Mouse (Mus musculus) lung, embryonic 14.5 days (tissue): Measurements from ENCODE around the gene Asb16. TPM values are rescaled to one million over a fixed set of nuclear protein-coding genes. Genes with fewer than 3 reads are reported as not detected.

ENCODE experiments used
- ATAC-seq: fragments of 200-750 bp; cut with Nextera tagmentation; 2 replicates; pipeline ENCODE4 v1.8.0; 2017; ENCODE audit warnings: mild to moderate bottlenecking, moderate TSS enrichment, moderate library complexity; ENCODE audit not compliant: insufficient read depth
- DNase-seq: peaks from one replicate; pipeline ENCODE4 v3.0.0-alpha.2; 2015
- H3K27ac ChIP-seq: fragments of 300-500 bp; sonication (generic); 2 replicates; pipeline ENCODE4 v1.5.1; 2014; ENCODE audit warnings: low read depth, mild to moderate bottlenecking, moderate library complexity
- H3K27me3 ChIP-seq: fragments of 300-500 bp; sonication (generic); 2 replicates; pipeline ENCODE4 v1.6.1; 2014; ENCODE audit warnings: low read length, control low read depth; ENCODE audit not compliant: insufficient read depth
- H3K36me3 ChIP-seq: fragments of 300-500 bp; sonication (generic); 2 replicates; pipeline ENCODE4 v1.6.1; 2014; ENCODE audit warnings: control low read depth; ENCODE audit not compliant: insufficient read depth
- H3K4me1 ChIP-seq: fragments of 300-500 bp; sonication (generic); 2 replicates; pipeline ENCODE4 v1.6.1; 2014; ENCODE audit warnings: antibody characterized with exemption, control low read depth; ENCODE audit not compliant: insufficient read depth
- H3K4me2 ChIP-seq: fragments of 300-500 bp; sonication (generic); 2 replicates; pipeline ENCODE4 v1.6.1; 2014; ENCODE audit warnings: mild to moderate bottlenecking
- H3K4me3 ChIP-seq: fragments of 300-500 bp; sonication (generic); 2 replicates; pipeline ENCODE4 v1.5.1; 2014; ENCODE audit warnings: low read depth, low read length
- H3K9ac ChIP-seq: fragments of 300-500 bp; sonication (generic); 2 replicates; pipeline ENCODE4 v1.6.1; 2014
- H3K9me3 ChIP-seq: fragments of 300-500 bp; sonication (generic); 2 replicates; pipeline ENCODE4 v1.6.1; 2016; ENCODE audit warnings: low read depth, low read length, control low read depth
- CTCF ChIP-seq: IDR thresholded peaks from 2 replicates; pipeline ENCODE4 v1.5.1; 2016; ENCODE audit warnings: antibody characterized with exemption, low read depth
- WGBS: fragments of 180-500 bp; shearing (Covaris S2); extraction: QIAGEN DNeasy Blood & Tissue Kit; methylation state at CpG from one replicate; pipeline ENCODE4 v1.1.7; 2014; 5-methylcytosine and 5-hydroxymethylcytosine counted together
- polyA plus RNA-seq: library from polyadenylated mRNA; unstranded; fragments of >200 nt; fragmentation: Nextera tagmentation; extraction: Ambion mirVana; gene quantifications from 2 replicates; pipeline ENCODE4 v1.2.1, GENCODE M21; 2014

Asb16 gene
- polyA plus RNA-seq, 1 experiment from 2014 or later, result 0.08 TPM

DNA sequence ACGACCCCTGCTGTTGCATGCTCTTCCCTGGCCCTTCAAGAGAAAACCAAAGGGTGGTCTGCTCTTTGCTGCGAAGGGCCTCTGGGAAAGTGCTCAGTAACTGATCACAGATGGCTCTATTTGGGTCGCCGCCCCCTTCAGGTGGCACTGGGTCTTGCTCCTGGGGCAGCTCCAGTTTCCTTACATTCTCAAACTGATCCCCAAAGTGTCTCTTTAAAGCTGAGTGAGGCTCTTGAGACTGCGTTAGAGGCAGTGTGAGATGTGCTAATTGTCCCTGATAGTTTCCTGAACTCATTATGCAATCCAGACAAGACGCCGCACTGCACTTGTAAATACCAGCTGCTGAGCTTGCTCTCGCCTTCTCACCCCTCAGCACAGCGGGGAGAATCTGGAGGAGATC lies 11.0 kb upstream of the Asb16 start:
- no peaks in the 10 kb centered on the region for H3K27me3 ChIP-seq
- WGBS, result 41% methylated on average over 9 of the region's 9 CpGs
- H3K4me3 ChIP-seq, result no peak overlapping the region
- H3K36me3 ChIP-seq, result peaks cover 82% of the 10 kb centered on the region
- H3K27ac ChIP-seq, result no peak overlapping the region
- no peaks in the 10 kb centered on the region for H3K9me3 ChIP-seq
- no peak overlapping the region; the same call in 1 of the 2 replicates for H3K9ac ChIP-seq
- H3K4me2 ChIP-seq, result no peak overlapping the region
- ATAC-seq, result no peak
- DNase-seq, result peak; percentile 51
- H3K4me1 ChIP-seq, result no peaks in the 10 kb centered on the region
- TF ChIP-seq CTCF, result peak; percentile 57

GRCm38 (mm10) chr11:102258095-102258494 lies 10.4 kb upstream of the Asb16 start:
- H3K4me1 ChIP-seq, result no peaks in the 10 kb centered on the region
- H3K36me3 ChIP-seq, result peaks cover 81% of the 10 kb centered on the region
- no peaks in the 10 kb centered on the region for H3K27me3 ChIP-seq
- no peaks in the 10 kb centered on the region for H3K9me3 ChIP-seq
- no peak overlapping the region for H3K27ac ChIP-seq
- no peak overlapping the region for H3K4me3 ChIP-seq
- DNase-seq, result no peak
- ATAC-seq, result no peak
- WGBS, result 70% methylated on average over 6 of the region's 6 CpGs
- no peak overlapping the region for H3K9ac ChIP-seq
- TF ChIP-seq CTCF, result no peak
- no peak overlapping the region for H3K4me2 ChIP-seq

DNA sequence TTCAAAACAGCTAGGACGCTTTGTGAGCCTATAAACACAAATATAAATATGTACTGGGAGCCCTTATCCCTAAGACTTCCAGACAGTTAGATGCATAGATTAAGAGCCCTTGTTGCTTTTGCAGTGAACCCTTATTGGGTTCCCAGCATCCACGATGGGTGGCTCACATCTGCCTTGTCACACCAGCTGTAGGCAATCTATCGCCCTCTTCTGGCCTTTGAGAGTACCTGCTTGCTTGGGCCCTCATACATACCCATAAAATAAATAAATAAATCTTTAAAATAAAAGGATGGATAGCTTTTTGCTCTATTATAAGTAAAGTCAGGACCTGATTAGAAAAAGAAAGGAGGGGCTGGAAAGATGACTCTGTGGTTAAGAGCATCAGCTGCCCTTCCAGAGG lies 10.0 kb upstream of the Asb16 start:
- no peak overlapping the region for H3K4me2 ChIP-seq
- H3K27me3 ChIP-seq, result no peaks in the 10 kb centered on the region
- DNase-seq (peak; percentile 42), ATAC-seq (no peak)
- H3K4me3 ChIP-seq, result no peak overlapping the region
- no peaks in the 10 kb centered on the region for H3K4me1 ChIP-seq
- H3K36me3 ChIP-seq, result peaks cover 85% of the 10 kb centered on the region
- H3K27ac ChIP-seq, result no peak overlapping the region
- WGBS, result 83% methylated on average over 3 of the region's 3 CpGs
- TF ChIP-seq CTCF, result peak; percentile 28
- no peak overlapping the region for H3K9ac ChIP-seq
- H3K9me3 ChIP-seq, result no peaks in the 10 kb centered on the region

DNA sequence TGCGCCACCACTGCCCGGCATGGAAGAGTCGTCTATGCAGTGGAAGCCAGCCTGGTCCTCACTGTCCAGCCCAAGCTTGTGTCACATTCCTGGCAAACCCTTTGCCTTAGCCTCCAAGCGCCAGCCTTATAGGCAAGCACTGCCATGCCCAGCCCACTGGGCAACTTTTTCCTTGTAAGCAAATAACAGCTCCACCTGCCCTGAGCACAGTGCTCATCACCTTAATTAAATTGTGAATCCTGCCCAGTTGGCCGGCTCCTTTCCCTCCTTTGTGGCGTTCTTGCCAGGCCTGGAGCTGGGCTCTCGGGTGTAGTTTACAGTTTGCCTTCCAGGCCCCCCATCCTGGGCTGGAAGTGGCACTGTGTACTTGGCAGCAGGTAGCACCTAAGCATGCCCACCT lies 5.3 kb upstream of the Asb16 start:
- no peaks in the 10 kb centered on the region for H3K27me3 ChIP-seq
- no peaks in the 10 kb centered on the region for H3K9me3 ChIP-seq
- H3K36me3 ChIP-seq, result peaks cover 52% of the 10 kb centered on the region
- no peak for TF ChIP-seq CTCF
- ATAC-seq (no peak), DNase-seq (no peak)
- H3K4me1 ChIP-seq, result no peaks in the 10 kb centered on the region
- no peak overlapping the region for H3K9ac ChIP-seq
- WGBS, result 94% methylated on average over 7 of the region's 7 CpGs
- H3K27ac ChIP-seq, result no peak overlapping the region
- H3K4me2 ChIP-seq, result no peak overlapping the region
- no peak overlapping the region for H3K4me3 ChIP-seq

GRCm38 (mm10) chr11:102265816-102266215 lies 2.7 kb upstream of the Asb16 start:
- H3K27ac ChIP-seq, result no peak overlapping the region
- 56% methylated on average over 14 of the region's 14 CpGs for WGBS
- H3K4me2 ChIP-seq, result no peak overlapping the region
- TF ChIP-seq CTCF, result no peak
- H3K27me3 ChIP-seq, result no peaks in the 10 kb centered on the region
- DNase-seq (no peak), ATAC-seq (no peak)
- no peaks in the 10 kb centered on the region for H3K4me1 ChIP-seq
- no peak overlapping the region for H3K4me3 ChIP-seq
- H3K9ac ChIP-seq, result no peak overlapping the region
- H3K36me3 ChIP-seq, result peaks cover 29% of the 10 kb centered on the region
- no peaks in the 10 kb centered on the region for H3K9me3 ChIP-seq

DNA sequence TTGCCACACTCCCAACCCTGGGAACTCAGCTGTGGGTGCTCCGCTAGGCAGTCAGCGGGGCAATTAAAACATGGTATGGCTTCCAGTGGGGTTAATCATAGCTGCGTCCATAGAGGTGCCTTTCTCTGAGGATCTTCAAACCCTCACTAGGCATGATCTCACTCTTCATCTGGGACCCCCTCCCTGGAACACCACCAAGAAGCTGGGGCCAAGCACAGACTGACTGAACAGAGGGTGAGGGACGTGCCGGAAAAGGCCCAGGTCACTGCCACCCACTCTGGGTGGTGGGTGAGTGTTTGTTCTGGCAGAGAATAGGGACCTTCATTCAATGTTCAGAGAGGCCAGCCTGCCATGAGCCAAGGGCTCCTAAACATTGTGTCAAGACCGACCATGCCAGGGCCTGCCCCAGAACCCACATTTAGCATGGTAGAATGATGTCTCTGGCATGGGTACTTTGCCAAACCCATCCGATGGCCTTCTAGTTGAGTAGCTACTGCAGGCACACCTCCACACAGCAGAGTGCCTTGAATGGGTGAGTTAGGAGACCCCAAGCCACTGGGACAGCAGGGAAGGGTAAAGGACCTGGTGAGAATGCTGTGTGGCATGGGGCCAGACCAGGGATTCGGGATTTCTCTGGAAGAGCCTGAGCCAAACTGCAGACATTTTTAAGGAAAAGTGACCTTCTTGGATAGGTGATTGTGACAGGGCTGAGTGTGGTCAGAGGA lies 1.8 kb upstream of the Asb16 start:
- DNase-seq (no peak), ATAC-seq (no peak; the same call in 1 of the 2 replicates)
- H3K4me2 ChIP-seq, result peak overlapping the region; percentile 31; the same call in 1 of the 2 replicates
- no peak overlapping the region for H3K4me3 ChIP-seq
- H3K27me3 ChIP-seq, result no peaks in the 10 kb centered on the region
- H3K4me1 ChIP-seq, result no peaks in the 10 kb centered on the region
- 85% methylated on average over 8 of the region's 8 CpGs for WGBS
- no peak overlapping the region for H3K9ac ChIP-seq
- H3K36me3 ChIP-seq, result peaks cover 19% of the 10 kb centered on the region
- TF ChIP-seq CTCF, result no peak
- no peak overlapping the region for H3K27ac ChIP-seq
- H3K9me3 ChIP-seq, result no peaks in the 10 kb centered on the region

- peak; percentile 86 for TF ChIP-seq CTCF
- H3K9me3 ChIP-seq, result no peaks in the 10 kb centered on the region
- peaks cover 13% of the 10 kb centered on the region for H3K36me3 ChIP-seq
- WGBS, result 4% methylated on average over 11 of the region's 11 CpGs
- H3K9ac ChIP-seq, result no peak overlapping the region
- no peaks in the 10 kb centered on the region for H3K4me1 ChIP-seq
- no peak overlapping the region for H3K4me3 ChIP-seq
- H3K27me3 ChIP-seq, result no peaks in the 10 kb centered on the region
- peak overlapping the region; percentile 31; the same call in 1 of the 2 replicates for H3K4me2 ChIP-seq
- ATAC-seq, result peak; percentile 67
- peak; percentile 90 for DNase-seq
- no peak overlapping the region for H3K27ac ChIP-seq
Observed at GRCm38 (mm10) chr11:102267480-102267879, 1.1 kb upstream of the Asb16 start.
